Mouse (Mus musculus): Measurements from ENCODE around the gene Pde10a.

The Pde10a gene

GRCm38 (mm10) chr17:8525225-8525721 lies at the start of gene Pde10a:
Pde10a (plus strand) TSS chr17:8525372.
- no peak for DNase-seq (ENCODE audit: low read depth, low spot score)

- DNase-seq (ENCODE audit: low read depth, low spot score) = no peak
Observed at GRCm38 (mm10) chr17:8478554-8478953, 46.6 kb upstream of the Pde10a start.

DNA sequence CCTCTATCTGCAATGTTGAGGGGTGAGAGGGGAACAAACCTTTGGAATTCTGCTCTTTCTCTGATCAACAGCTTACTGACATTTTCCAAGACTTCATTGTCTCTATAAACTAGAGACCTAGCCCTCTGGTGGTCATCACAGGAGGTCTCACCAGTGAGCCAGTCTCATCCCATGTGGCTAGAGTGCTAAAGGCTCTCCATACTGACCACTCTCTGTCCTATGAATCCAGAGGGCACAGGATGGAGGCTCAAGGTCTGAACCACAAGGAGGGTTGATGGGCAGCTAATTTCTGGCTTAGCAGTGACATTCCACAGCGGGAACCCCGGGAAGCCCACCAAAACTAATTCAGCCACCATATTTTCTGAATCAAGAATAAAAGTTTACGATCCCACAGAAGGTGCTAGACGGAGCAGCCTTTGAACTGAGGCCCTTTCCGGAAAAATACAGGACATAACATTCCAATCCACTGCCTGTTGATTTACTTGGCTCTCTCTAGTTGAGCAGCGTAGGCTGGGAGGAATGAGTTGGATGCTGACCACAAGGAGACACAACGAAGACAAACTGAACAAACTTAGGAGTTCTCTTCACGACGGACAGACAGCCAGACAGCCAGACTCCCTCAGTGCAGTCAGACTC lies 45.6 kb upstream of the Pde10a start:
- DNase-seq (ENCODE audit: low read depth, low spot score) = no peak

- DNase-seq (ENCODE audit: low read depth, low spot score) = no peak
Observed at GRCm38 (mm10) chr17:8481797-8482196, 43.4 kb upstream of the Pde10a start.

GRCm38 (mm10) chr17:8482876-8483275 lies 42.3 kb upstream of the Pde10a start:
- no peak for DNase-seq (ENCODE audit: low read depth, low spot score)

DNA sequence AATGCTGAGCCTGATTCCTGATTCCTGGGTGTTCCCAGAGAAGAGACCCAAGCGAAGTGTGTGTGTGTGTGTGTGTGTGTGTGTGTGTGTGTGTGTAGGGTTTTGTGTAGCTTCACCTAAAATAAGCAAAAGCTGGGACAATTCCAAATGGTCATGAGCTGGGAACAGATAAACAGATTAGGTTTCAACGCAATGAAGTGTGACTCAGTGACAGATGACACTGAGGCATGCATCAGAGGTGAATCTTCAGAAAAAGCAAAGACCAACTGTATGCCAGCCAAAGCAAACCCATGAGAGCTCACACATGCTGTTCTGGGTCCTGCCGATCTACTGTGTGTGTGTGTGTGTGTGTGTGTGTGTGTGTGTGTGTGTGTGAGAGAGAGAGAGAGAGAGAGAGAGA lies 40.9 kb upstream of the Pde10a start:
- DNase-seq (ENCODE audit: low read depth, low spot score) = no peak

DNA sequence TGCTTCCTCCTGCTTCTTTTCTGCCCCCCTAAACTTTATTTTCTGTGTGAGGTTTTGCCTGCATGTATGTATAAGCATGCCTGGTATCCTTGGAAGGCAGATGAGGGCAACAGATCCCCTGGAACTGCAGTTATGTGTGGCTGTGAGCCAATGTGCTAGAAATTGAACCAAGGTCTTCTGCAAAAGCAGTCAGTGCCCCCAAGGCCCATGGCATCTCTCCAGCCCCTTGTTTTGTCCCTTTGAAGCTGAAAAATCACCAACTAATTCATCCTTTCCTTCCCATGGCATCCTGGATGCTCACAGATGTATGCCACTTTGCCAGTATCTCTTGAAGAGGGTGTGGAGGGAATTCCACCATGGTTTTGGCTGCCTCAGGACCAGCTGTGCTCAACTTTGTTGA lies 40.0 kb upstream of the Pde10a start:
- no peak for DNase-seq (ENCODE audit: low read depth, low spot score)

DNA sequence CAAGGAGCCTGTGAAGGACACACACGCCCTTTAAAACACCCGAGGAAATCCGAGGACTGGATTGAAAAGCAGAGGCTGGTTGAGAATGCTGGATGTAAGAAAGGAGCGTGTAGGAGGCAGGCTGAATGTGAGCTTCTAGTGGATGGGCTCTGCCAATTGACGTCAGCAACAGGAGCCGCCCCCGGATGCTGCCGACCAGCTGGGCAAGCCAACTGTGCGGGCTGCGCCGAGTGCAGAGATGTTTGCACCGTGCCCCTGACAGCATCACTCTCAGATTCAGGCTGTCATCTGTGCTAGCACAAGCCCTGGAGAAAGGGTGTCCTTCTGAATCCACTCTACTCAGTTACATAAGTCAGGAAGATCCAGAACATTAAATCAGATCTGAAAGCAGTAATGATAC lies 37.3 kb upstream of the Pde10a start:
- no peak for DNase-seq (ENCODE audit: low read depth, low spot score)

DNA sequence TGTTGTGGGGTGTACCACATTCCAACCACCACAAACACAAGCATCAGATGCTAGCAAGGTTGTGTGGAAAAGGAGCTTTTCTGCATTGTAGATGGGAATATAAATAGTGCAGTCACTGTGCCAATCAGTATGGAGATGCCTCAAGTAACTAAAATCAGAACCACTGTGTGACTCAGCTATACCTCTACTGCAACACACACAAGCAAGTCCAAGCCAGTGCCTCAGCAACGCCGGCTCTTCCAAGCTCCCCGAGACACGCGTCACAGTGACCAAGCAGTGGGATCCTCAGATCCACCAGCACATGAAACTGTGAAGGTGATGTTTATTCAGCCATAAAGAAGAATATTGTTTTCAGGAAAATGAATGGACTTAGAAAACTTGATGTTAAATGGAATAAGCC lies 34.2 kb upstream of the Pde10a start:
- no peak for DNase-seq (ENCODE audit: low read depth, low spot score)

- no peak for DNase-seq (ENCODE audit: low read depth, low spot score)
Observed at GRCm38 (mm10) chr17:8493461-8493860, 31.7 kb upstream of the Pde10a start.

DNA sequence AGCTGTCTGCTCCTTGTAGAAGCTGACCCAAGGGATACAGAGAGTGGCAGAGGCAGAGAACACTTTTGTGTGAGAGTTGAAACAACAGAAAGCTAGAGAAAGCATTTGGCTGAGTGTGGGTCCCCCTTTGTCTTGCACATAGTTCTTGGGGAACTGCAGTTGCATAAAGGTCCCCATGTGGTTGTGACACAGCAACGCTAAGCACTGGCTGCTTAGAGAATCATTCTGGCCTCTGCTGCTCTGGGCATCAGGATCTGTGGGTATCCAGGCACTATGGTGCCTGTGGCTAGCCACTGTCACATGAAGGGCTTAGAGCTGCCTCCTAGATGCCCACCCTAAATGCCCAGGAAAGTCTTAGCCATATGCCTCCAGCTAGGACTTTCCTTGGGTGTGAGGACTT lies 27.0 kb upstream of the Pde10a start:
- DNase-seq (ENCODE audit: low read depth, low spot score) = no peak

DNA sequence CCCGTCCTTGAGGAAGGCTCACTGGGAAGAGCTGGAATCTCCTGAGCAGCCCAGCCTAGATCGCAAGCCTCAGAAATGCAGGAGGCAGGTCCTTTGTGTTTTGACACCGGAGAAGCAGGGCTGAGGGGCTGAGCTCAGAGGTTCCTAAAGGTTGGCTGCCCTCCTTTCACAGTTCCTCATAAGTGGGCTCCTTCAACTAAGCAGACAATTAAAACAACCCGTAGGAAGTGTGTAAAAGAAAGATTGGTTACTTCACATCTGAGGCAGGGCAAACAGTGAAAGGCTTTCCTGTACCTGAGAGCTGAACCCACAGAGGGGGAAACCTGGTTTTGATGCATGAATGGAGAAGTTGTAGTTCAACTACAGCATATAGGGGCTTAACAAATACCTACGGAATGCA lies 26.5 kb upstream of the Pde10a start:
- DNase-seq (ENCODE audit: low read depth, low spot score) = no peak

DNA sequence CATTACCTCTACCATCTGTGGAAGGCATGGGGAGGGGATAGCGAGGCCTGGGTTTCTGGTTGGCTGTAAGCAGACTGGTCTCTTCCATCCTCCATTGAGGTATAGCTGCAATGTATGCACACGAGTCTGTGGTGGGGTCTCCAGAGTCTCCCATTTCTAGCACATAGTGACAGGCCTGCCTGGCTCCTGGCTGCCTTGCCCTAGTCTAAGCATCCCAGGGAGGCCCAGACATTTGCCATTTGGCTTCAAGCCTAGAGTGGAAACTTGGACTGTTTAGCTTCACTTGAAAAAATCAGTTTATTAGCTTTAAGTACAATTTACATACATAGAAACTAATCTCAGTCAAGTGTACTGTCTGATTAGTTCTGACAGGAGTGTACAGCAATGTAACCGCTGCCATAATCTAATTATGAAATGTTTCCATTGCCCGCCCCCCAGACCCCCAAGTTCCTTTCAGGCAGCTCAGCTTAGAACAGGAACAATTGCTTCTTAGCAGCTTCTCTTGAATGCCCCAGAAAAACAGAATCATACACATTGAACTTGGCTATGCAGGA lies 25.5 kb upstream of the Pde10a start:
- no peak for DNase-seq (ENCODE audit: low read depth, low spot score)

- no peak for DNase-seq (ENCODE audit: low read depth, low spot score)
Observed at GRCm38 (mm10) chr17:8504381-8504780, 20.8 kb upstream of the Pde10a start.

DNA sequence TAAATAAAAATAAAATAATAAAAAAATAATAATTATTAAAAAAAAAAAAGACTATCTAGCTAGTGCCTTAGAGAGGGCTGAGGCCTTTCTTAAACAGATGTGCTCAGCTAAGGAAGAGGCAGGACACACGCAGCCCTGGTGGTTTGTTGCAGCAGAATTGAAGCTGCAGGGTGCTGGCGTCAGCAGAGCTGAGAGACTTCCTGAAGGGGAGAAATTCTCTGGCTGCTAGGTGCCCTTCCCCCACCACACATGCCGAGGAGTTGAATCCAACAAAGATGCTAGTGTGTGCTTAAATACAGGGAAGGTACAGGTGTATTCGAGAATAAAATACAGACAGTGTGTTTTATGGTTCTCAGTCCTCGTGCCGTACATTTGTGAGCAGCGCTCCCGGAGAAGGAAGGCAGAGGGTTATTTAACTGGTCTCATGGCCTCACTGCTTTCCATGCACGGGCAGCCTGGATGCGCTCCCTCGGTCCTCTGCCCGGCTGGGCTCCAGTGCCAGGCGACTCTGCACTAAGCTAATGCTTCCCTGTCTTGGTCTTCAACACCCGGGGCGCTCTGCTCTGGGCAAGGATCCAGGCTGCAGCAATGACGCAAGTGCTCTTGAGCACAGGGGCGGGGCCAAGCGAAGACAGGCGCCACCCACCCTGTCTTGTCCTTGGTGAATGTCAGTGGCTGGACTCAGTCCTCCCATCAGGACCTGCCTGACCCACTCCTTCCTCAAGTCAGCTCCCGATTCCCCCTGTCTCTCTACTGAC lies 19.3 kb upstream of the Pde10a start:
- DNase-seq (ENCODE audit: low read depth, low spot score) = peak; percentile 36

DNA sequence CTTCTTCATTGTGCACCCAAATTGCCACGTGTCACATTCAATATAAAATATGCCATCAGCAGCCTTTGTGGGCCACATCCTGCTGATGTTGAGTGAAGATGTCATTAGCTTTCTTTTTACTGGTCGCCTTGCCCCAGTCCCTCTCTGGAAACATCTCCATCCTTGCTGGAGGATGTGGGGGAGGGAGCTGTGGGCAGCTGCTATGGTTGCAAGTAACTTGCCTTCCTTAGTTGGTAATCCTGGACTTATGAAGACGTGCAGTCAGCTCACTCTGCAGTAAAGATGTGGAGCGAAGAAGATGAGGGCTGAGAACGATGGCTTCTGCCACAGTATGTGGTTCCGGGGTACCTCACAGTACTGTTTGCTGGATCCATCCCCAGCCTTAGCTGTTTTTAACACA lies 18.4 kb upstream of the Pde10a start:
- no peak for DNase-seq (ENCODE audit: low read depth, low spot score)

DNA sequence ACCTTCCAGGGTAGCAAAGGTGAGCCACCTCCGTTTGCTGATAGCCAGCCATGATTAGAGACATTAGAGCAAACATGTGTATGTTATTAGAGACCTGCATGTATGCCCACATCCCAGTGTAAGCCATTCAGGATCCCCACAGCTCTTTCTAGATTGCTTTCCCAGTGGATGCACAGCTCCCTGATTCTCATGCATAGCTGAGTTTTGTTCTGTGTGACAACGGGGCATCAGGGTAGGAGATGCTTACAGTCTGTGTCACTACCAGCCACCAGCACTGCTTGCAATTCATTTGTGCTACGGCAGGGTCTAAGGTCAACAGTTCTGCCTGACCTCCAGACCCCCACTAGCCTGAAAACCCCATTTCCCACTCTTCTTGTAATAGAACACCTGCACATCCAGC lies 17.5 kb upstream of the Pde10a start:
- no peak for DNase-seq (ENCODE audit: low read depth, low spot score)

GRCm38 (mm10) chr17:8508305-8509141 lies 16.6 kb upstream of the Pde10a start:
- no peak for DNase-seq (ENCODE audit: low read depth, low spot score)

DNA sequence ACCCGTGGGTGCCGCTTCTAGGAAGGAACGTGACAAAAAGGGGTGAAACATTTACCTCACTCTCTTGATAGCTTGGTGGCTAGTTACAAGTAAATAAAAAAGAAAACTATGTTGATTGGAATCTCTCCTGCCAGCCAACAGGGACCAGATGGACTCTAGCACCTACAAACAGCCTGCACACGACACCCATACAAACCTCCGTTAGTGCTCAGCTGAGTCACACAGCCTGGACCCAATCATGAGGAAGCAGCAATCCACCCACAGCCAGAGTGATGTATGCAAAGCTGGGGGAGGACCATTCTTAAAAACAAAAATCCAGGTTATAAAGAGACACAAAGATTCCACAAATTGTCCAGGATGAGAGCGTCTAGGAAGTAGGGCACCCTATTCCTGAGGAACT lies 9.2 kb upstream of the Pde10a start:
- DNase-seq (ENCODE audit: low read depth, low spot score) = no peak

- DNase-seq (ENCODE audit: low read depth, low spot score) = no peak
Observed at GRCm38 (mm10) chr17:8523986-8524385, 1.2 kb upstream of the Pde10a start.

GRCm38 (mm10) chr17:8524387-8525165 lies 596 bp upstream of the Pde10a start:
- no peak for DNase-seq (ENCODE audit: low read depth, low spot score)
